Mouse (Mus musculus) right cerebral cortex, adult 18-20 months (tissue): ENCODE results near the gene Ankrd13d.
"Not testable (repeated sequence)": the region's sequence is repeated elsewhere in the genome, so short reads cannot be mapped to it uniquely, and the experiment has no call there.

Source experiments
- DNase-seq: peaks from one replicate; pipeline ENCODE4 v3.0.0; 2022; ENCODE audit warnings: mixed read lengths

The Ankrd13d gene

DNA sequence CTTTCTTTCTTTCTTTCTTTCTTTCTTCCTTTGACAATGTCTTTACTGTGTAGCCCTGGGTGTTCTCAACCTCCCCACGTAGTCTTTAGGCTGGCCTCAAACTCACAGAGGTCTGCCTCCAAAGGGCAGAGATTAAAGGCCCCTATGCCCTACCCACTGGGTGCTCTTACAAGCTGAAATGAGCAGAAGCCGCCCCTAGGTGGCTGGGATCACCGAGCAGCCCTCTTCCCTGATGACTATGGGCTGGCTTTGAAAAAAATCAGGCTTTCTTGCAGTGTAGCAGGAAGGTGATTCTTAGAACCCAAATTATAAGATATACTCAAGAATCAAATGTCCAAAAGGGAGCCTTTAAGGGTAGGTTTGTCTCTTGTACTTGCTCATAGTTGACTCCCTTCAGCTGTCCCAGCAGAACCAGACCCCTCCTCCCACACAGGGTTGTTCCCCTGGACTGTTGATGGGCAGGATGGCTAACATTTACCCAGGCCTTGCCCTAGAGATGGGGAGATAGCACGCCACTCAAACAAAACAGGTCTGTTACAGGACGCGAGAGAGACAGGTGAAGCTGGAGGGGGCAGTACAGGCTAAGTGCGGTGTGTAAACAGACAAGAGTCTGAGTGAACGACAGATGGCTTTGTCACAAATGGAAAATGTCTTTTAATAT is 21.8 kb downstream of the Ankrd13d start:
- no peak for DNase-seq

GRCm38 (mm10) chr19:4257897-4258252 is 25.1 kb downstream of the Ankrd13d start:
- no peak for DNase-seq

DNA sequence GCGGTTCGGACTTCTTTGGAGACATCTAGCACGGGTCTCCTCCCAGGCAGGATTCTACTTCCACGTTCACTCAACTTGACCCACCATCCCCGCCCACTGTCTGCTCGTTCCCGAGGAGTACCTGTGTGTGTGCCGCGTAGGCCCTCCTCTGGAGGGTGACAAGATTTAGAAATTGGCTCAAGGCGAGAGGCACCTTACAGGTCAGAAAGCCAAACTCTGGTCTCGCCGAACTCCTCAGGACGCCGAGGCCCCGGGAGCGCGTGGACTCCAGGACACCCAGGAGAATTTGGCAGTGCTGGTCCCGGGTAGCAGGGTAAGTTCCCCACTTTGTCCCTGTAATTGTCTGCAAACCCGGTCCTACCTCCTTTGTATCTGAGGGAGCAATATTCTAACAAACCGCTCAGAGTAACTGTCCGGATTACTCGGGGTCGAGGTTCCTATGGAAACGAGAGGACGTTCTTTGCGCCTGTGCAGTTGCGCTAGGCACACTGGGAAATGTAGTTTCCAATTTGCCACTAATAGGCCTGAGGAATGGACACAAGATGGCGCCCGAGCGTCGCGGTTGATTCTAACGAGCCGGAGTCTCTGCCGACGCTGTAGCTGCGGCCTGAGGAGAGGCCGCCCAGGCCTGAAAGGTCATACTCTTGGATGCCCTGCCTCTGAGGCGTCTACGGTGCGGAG is 25.6 kb downstream of the Ankrd13d start:
- DNase-seq: peak; percentile 92

DNA sequence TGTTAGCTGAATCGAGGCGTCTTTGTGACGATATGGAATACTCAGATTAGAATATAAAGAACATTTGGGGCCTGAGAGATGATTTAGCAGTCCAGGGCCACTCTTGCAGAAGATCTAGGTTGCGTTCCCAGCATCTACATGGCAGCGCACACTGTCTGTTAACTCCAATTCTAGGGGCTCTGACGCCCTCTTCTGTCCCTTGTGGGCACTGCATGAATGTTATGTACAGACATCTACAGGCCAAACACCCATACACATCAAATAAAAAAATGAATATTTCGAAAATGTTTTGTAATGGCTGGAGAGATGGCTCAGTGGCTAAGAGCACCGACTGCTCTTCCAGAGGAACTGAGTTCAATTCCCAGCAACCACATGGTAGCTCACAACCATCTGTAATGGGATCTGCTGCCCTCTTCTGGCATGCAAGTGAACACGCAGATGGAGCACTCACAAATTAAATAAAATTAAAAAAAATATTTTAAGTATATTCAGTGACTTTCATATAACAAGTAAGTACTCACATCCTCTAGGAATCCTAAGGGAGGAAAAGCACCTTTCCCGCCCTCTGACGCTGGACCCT is 27.3 kb downstream of the Ankrd13d start:
- no peak for DNase-seq

DNA sequence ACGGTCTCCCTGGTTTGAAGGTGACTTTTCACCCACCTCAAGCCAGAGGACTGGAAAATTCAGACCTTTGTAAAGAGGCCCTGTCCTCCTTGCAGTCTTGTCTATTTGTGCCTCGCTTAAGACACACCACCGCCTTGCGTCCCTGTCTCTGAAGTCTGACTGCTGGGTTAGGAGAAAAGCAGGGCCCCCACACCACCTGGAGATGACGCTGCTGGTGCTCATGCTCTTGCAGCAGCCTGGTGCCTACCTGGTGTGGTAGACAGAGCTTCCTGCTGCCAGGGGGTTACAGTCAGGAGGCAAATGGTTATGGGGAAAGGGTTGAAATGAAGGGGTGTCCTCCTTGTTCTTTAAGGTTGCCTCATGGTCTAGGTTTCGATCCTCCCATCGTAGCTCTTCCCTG is 28.7 kb downstream of the Ankrd13d start:
- no peak for DNase-seq

DNA sequence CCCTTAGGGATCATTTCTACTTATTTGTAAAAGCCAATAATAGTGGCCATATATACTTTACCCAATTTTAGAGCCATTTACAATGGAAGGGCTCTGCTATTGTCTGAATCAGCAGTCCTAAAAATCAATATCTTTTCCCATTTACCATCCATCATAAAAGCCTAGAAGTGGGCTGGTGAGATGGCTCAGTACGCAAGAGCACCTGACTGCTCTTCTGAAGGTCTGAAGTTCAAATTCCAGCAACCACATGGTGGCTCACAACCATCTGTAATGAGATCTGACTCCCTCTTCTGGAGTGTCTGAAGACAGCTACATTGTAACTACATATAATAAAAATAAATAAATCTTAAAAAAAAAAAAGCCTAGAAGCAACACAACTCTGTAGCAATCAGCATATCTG is 34.3 kb downstream of the Ankrd13d start:
- DNase-seq: not testable (repeated sequence)

DNA sequence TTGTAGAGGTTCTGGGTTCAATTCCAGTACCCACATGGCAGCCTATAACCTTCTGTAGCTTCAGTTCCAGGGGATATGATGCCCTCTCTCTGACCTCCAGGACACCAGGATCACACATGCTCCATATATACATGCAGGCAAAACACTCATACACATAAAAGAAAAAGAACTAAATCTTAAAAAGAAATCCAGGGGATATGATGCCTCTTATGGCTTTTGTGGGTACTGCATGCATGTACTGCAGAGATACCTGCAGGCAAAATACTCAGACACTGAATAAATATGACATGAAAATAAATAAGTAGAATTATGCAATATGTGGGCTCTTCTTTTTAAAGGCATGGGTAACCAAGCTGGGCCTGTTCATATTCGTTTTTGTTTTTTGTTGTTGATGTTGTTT is 35.9 kb downstream of the Ankrd13d start:
- DNase-seq: no peak

DNA sequence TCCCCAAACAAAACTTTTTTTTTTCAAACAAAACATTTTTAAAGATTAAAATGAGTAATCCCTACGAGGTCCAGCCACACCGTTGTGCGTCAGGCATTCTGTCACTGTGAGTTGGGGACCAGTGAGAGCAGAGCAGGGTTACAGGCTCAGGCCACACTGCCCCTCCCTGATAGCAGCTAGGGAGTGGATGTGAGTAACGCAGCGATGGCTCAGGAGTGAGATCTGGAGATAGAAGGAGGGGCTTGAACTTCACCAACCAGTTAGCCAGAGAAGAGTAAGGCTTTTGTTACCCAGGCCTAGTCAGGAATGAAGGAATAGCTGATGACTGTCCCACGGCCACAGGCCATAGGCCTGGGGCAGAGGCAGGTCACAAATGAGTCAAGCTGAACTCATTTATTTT is 38.2 kb downstream of the Ankrd13d start:
- DNase-seq: no peak

DNA sequence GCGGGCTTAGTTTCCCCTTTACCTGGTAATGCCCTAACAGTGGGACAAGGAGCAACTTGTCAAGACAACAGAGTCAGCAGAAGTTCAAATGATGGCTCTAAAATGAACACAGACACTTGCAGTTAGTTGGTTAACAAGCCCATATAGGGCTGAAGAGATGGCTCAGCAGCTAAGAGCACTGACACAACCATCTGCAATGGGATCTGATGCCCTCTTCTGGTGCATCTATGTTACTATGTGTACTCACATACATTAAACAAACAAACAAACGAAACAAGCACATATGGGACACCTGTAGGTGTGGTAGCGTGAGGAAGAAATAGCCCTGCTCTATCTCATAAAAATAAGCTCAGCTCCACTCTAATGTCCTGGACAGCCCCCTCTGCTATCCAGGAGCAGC is 40.5 kb downstream of the Ankrd13d start:
- DNase-seq: no peak

GRCm38 (mm10) chr19:4240247-4240668 is 42.7 kb downstream of the Ankrd13d start:
- DNase-seq: no peak

- no peak for DNase-seq
These were observed 48.4 kb downstream of the Ankrd13d start for GRCm38 (mm10) chr19:4234548-4234947.

DNA sequence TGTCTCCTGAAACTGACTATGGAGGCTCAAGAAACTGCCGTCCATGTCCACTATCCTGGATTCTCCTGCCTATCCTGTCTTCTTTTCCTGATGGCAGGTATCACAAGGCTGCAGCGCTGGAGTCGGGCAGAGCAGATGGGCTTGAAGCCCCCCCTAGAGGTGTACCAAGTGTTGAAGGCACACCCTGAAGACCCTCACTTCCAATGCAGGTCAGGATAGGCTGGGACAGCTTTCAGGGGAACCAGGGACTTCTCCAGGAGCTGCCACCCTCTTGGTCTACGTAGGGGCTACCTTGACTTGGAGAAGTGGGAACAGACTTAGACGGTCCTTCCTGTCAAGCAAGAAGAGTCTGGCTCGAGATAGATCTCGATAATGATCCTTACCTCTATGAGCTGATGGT is 50.3 kb downstream of the Ankrd13d start:
- DNase-seq: no peak

DNA sequence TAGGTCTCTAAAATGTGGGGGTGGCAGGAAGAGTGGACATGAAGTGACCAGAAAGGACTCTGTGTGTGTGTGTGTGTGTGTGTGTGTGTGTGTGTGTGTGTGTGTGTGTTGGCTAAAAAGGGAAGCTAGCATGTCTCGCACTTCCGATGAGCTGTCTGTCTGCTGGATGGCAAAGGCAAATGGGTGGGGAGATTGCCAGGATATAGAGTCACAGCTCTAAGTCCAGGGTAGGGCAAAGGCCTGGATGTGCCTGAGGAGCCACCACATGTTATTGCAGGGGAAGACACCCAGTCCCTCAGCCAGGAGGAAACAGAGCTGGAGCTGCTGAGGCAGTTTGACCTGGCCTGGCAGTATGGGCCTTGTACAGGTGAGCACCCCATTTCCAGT is 50.8 kb downstream of the Ankrd13d start:
- DNase-seq: no peak

DNA sequence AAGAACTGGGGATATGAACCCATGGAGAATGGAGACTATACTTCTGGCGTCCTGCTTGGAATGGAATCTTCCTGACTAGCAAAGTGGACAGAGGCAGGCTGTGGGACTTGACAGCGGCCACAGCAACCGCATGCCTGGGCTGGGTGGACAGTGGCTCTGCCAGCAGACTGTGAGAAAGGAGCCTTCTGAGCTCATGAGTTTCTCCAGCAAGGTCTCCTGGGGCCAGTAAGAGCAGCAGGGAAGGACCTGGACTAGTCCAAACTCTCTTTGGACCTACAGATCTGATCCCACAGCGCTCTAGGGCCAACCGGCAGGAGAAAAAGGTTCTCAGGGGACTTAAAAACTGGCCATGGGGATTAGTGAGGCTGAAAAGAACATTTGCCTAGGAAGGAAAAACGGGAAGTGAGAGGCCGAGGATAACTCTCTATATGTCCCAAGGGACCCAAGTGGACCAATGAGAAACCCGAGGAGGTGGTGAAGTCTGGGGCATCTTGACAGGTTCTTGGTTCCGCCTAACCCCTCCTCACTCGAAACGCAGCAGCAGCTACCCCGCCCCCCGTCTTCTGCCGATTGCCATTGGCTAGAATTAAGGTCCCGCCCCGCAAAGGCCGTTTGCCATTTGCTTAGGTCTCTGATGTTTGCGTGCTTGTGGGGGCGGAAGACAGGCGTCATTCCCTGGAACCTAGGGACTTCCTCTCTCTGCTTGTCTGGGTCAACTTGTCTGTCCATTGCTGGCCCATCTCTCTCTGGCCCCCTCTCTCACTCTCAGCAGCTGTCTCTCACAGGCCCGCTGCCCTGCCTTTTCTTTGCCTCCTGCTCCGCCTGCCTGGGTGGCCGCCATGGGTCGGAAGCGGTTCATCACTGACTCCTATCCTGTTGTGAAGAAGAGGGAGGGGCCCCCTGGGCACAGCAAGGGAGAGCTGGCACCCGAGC is 51.4 kb downstream of the Ankrd13d start, which contains the start of gene Pold4:
Gene Pold4 (plus strand): TSS at position 647 of the 933 bp plus-strand sequence.
- peak; percentile 98 for DNase-seq

- DNase-seq: peak; percentile 18
These were observed 52.5 kb downstream of the Ankrd13d start for GRCm38 (mm10) chr19:4230415-4230814.

- no peak for DNase-seq
These were observed 53.4 kb downstream of the Ankrd13d start for GRCm38 (mm10) chr19:4229451-4230076.

GRCm38 (mm10) chr19:4228891-4229290 is 54.0 kb downstream of the Ankrd13d start:
- DNase-seq: no peak

DNA sequence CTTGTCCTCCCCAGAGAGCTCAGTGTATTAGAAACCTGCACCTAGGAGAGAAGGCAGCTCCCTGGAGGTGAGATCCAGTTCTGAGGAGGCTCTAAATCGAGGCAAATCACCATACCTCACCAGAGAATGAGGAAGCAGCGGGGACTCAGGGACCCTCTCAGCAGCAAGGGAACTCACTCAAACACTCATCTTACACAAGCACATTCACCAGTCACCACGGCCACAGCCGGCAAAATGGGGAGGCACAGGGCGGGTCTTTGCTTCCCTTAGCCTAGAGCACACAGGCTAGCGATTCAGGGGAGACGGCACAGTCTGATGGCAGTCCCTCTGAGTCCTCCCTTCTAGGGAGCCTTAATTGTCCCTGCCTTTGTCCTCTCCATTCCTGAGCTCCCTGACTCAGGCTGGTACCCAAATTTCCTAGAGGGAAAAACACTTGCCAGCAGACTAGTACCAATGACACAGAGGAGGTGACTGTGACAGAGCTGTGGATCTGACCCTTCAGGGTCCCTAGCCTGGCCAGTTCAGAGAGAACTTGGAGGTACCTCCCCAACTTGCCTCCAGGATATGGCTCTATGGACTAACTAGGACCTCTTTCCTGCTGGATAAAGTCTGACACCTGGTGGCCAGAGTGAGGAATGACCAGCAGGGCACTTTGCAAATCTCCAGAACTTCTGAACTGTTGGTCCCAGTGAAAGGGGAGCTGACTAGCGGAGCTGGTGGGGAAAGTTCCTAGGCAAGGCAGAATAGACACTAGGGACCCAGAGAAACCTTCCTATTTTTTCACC is 54.9 kb downstream of the Ankrd13d start:
- peak; percentile 67 for DNase-seq

- DNase-seq: no peak
These were observed 55.5 kb downstream of the Ankrd13d start for GRCm38 (mm10) chr19:4227446-4227845.

GRCm38 (mm10) chr19:4226779-4227178 is 56.2 kb downstream of the Ankrd13d start:
- no peak for DNase-seq

GRCm38 (mm10) chr19:4222165-4222564 is 60.8 kb downstream of the Ankrd13d start:
- no peak for DNase-seq
